Comparison of ENCODE assay signal across 1 mouse cellular context in the genomic region with DNA sequence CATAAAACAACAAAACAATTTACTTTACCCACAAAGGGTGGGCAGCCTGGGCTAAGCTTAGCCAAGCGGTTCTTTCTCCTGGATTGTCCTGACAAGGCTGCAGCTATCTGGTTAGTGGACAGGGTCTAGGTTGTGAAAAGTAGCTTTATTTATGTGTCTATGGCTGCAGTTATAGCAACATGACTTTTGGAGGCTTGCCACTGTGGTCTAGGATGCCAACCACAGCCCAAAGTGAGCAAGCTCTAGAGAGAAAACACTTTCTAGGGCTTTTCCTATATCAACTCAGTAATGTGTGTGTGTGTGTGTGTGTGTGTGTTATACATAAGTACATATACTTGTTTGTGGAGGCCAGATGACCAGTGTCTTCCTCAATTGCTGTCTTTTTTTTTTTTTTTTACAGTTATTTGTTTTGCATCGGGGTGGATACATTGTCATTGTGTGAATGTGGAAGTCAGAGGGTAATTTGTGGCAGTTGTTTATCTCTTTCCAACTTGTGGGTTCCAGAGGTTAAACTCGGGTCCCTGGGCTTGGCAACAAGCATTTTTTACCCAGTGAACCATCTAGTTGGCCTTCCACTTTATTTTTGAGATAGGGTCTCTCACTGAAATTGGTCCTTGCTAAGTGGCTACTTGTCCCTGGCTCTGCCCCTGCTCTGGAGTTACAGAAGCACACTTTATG.
TF ChIP-seq lines count a peak whose summit lies in the region.

No protein-coding gene starts in this region.

TF ChIP-seq in MEL, 35 proteins besides CTCF, POLR2A, EP300 and RAD21:
- peak; percentile 43; the same call in 1 of the 2 replicates for TF ChIP-seq ETS1 (IDR thresholded peaks at IDR 0.05; ENCODE audit: low read depth, low read length)
- no peak for TF ChIP-seq TBP (IDR thresholded peaks at IDR 0.05; ENCODE audit: low read depth, low read length)
- peak; percentile 75 for TF ChIP-seq GATA1 (IDR thresholded peaks at IDR 0.05; ENCODE audit: low read depth, low read length)
- no peak for TF ChIP-seq ELF1 (IDR thresholded peaks at IDR 0.05; ENCODE audit: low read depth, low read length)
- no peak for TF ChIP-seq ZKSCAN1 (IDR thresholded peaks at IDR 0.05; ENCODE audit: low read depth, low read length)
- no peak for TF ChIP-seq GABPA (IDR thresholded peaks at IDR 0.05; ENCODE audit: low read depth, low read length)
- TF ChIP-seq CHD2 (IDR thresholded peaks at IDR 0.05; ENCODE audit: low read length) = no peak
- TF ChIP-seq SIN3A (IDR thresholded peaks at IDR 0.05; ENCODE audit: low read length) = peak; percentile 25
- no peak for TF ChIP-seq ZMIZ1 (IDR thresholded peaks at IDR 0.05; ENCODE audit: low read depth, low read length)
- TF ChIP-seq MEF2A (IDR thresholded peaks at IDR 0.05; ENCODE audit: extremely low read depth, insufficient replicate concordance, low read depth, low read length, poor library complexity, severe bottlenecking) = no peak
- no peak for TF ChIP-seq MXI1 (IDR thresholded peaks at IDR 0.05; ENCODE audit: low read depth, low read length)
- TF ChIP-seq TCF12 (IDR thresholded peaks at IDR 0.05; ENCODE audit: low read depth, low read length) = peak; percentile 75; the same call in 1 of the 2 replicates
- TF ChIP-seq BHLHE40 (IDR thresholded peaks at IDR 0.05; ENCODE audit: borderline replicate concordance, low read depth, low read length) = no peak
- peak; percentile 95 for TF ChIP-seq ZNF384 (IDR thresholded peaks at IDR 0.05; ENCODE audit: low read depth, low read length)
- peak; percentile 52; the same call in 1 of the 2 replicates for TF ChIP-seq MYB (IDR thresholded peaks at IDR 0.05; ENCODE audit: low read depth, low read length)
- no peak for TF ChIP-seq HCFC1 (IDR thresholded peaks at IDR 0.05; ENCODE audit: low read depth, low read length)
- TF ChIP-seq UBTF (IDR thresholded peaks at IDR 0.05; ENCODE audit: borderline replicate concordance, insufficient read depth, low read depth, low read length) = no peak
- TF ChIP-seq NELFE (IDR thresholded peaks at IDR 0.05; ENCODE audit: low read depth, low read length) = no peak
- no peak for TF ChIP-seq E2F4 (IDR thresholded peaks at IDR 0.05; ENCODE audit: borderline replicate concordance, low read depth, low read length)
- TF ChIP-seq RCOR1 (IDR thresholded peaks at IDR 0.05; ENCODE audit: low read depth, low read length) = peak; percentile 79
- TF ChIP-seq TAL1 (IDR thresholded peaks at IDR 0.05; ENCODE audit: low read length) = peak; percentile 21; the same call in 1 of the 2 replicates
- no peak for TF ChIP-seq POLR2AphosphoS2 (IDR thresholded peaks at IDR 0.05; ENCODE audit: low read length)
